Mouse (Mus musculus) CH12.LX (cell line): ENCODE results near the gene Atp6v1fnb. TPM values are rescaled to one million over a fixed set of nuclear protein-coding genes. Genes with fewer than 3 reads are reported as not detected.

Experiments used
- DNase-seq: peaks from one replicate; pipeline ENCODE4 v3.0.0-alpha.2; 2013; ENCODE audit errors: extremely low read depth
- H3K27ac ChIP-seq: 2 replicates; pipeline ENCODE4 v1.5.1; 2012; ENCODE audit warnings: low read depth, mild to moderate bottlenecking, control low read depth, moderate library complexity; ENCODE audit not compliant: insufficient read depth
- H3K27me3 ChIP-seq: replicated peaks from 2 replicates; pipeline ENCODE3; 2012; ENCODE audit warnings: inconsistent platforms
- H3K36me3 ChIP-seq, 2 experiments: replicated peaks in 1 of 2; 2 replicates each; pipeline versions ENCODE3 to v1.6.1; 2012; ENCODE audit warnings: inconsistent platforms in 1 of 2, low read length in 1 of 2, mild to moderate bottlenecking in 1 of 2, mixed read lengths in 1 of 2, moderate library complexity in 1 of 2; ENCODE audit not compliant: control insufficient read depth in 1 of 2, insufficient read depth in 1 of 2
- H3K4me1 ChIP-seq, 2 experiments: 2 replicates each; pipeline ENCODE4 v1.6.1; 2012; ENCODE audit warnings: inconsistent platforms in 1 of 2, moderate library complexity in 1 of 2; ENCODE audit not compliant: insufficient read depth in 2 of 2, control insufficient read depth in 1 of 2
- H3K4me2 ChIP-seq: 2 replicates; pipeline ENCODE4 v1.6.1; 2012; ENCODE audit warnings: low read depth, mild to moderate bottlenecking, control low read depth; ENCODE audit not compliant: poor library complexity, insufficient read depth, severe bottlenecking
- H3K4me3 ChIP-seq, 3 experiments: fragments of 150-350 bp in 1 of 3; sonication (generic) in 1 of 3; replicated peaks in 1 of 3; 2 replicates each; pipeline versions ENCODE3 to v1.5.1; 2011 to 2012; ENCODE audit warnings: low read depth in 2 of 3, low read length in 2 of 3, mild to moderate bottlenecking in 2 of 3, moderate library complexity in 2 of 3, control low read depth in 1 of 3, improper control_type of control experiment in 1 of 3, inconsistent platforms in 1 of 3, mixed read lengths in 1 of 3; ENCODE audit not compliant: poor library complexity in 1 of 3
- H3K79me2 ChIP-seq: replicated peaks from 2 replicates; pipeline ENCODE4 v1.6.1; 2012; ENCODE audit warnings: mild to moderate bottlenecking, moderate library complexity; ENCODE audit not compliant: control insufficient read depth, poor library complexity, insufficient read depth, severe bottlenecking; ENCODE audit errors: extremely low read depth
- H3K9ac ChIP-seq: 2 replicates; pipeline ENCODE4 v1.6.1; 2012; ENCODE audit warnings: low read depth, mild to moderate bottlenecking, control low read depth, moderate library complexity; ENCODE audit not compliant: insufficient read depth
- H3K9me3 ChIP-seq: replicated peaks from 2 replicates; pipeline ENCODE3; 2012; ENCODE audit warnings: low read length, inconsistent platforms, mixed read lengths
- BHLHE40 ChIP-seq: IDR thresholded peaks from 2 replicates; pipeline ENCODE4 v1.6.1; 2011; ENCODE audit warnings: mild to moderate bottlenecking, low read depth, low read length, improper control_type of control experiment
- EP300 ChIP-seq: IDR thresholded peaks from 2 replicates; pipeline ENCODE4 v1.6.1; 2011; ENCODE audit warnings: low read length, improper control_type of control experiment
- ETS1 ChIP-seq: conservative IDR thresholded peaks from 2 replicates; pipeline ENCODE4 v1.6.1; 2012; ENCODE audit warnings: low read depth, mild to moderate bottlenecking, inconsistent platforms, low read length, improper control_type of control experiment, moderate library complexity
- GABPA ChIP-seq: IDR thresholded peaks from 2 replicates; pipeline ENCODE4 v1.6.1; 2012; ENCODE audit warnings: low read depth, low read length, improper control_type of control experiment, inconsistent platforms; ENCODE audit not compliant: insufficient replicate concordance
- HCFC1 ChIP-seq: IDR thresholded peaks from 2 replicates; pipeline ENCODE4 v1.6.1; 2012; ENCODE audit warnings: low read depth, mild to moderate bottlenecking, inconsistent platforms, low read length, improper control_type of control experiment
- KAT2A ChIP-seq: IDR thresholded peaks from 2 replicates; pipeline ENCODE4 v1.6.1; 2012; ENCODE audit warnings: low read length, improper control_type of control experiment, inconsistent platforms; ENCODE audit not compliant: insufficient replicate concordance
- MAFK ChIP-seq: IDR thresholded peaks from 2 replicates; pipeline ENCODE4 v1.6.1; 2011; ENCODE audit warnings: low read length, improper control_type of control experiment; ENCODE audit not compliant: insufficient replicate concordance
- MAX ChIP-seq: IDR thresholded peaks from 2 replicates; pipeline ENCODE4 v1.6.1; 2011; ENCODE audit warnings: low read length, improper control_type of control experiment
- MEF2A ChIP-seq: IDR thresholded peaks from 2 replicates; pipeline ENCODE4 v1.6.1; 2014; ENCODE audit warnings: low read depth, mild to moderate bottlenecking, inconsistent platforms, low read length, improper control_type of control experiment, borderline replicate concordance
- MXI1 ChIP-seq: IDR thresholded peaks from 2 replicates; pipeline ENCODE4 v1.6.1; 2011; ENCODE audit warnings: mild to moderate bottlenecking, low read depth, low read length, improper control_type of control experiment
- MYC ChIP-seq: IDR thresholded peaks from 2 replicates; pipeline ENCODE4 v1.6.1; 2011; ENCODE audit warnings: low read depth, mild to moderate bottlenecking, improper control_type of control experiment, low read length
- NELFE ChIP-seq: IDR thresholded peaks from 2 replicates; pipeline ENCODE4 v1.6.1; 2011; ENCODE audit warnings: low read depth, low read length, improper control_type of control experiment
- NRF1 ChIP-seq: IDR thresholded peaks from 2 replicates; pipeline ENCODE4 v1.6.1; 2014; ENCODE audit warnings: low read depth, mild to moderate bottlenecking, inconsistent platforms, low read length, improper control_type of control experiment, moderate library complexity
- POLR2A ChIP-seq: IDR thresholded peaks from 2 replicates; pipeline ENCODE4 v1.6.1; 2011; ENCODE audit warnings: low read depth, mild to moderate bottlenecking, improper control_type of control experiment, low read length
- SIN3A ChIP-seq: IDR thresholded peaks from 2 replicates; pipeline ENCODE4 v1.6.1; 2012; ENCODE audit warnings: low read length, improper control_type of control experiment, inconsistent platforms
- USF2 ChIP-seq: conservative IDR thresholded peaks from 2 replicates; pipeline ENCODE4 v1.6.1; 2011; ENCODE audit warnings: low read depth, low read length, improper control_type of control experiment
- dilution Hi-C: fragments of 300-500 bp; cut with MboI; formaldehyde crosslinking; loops from 2 replicates; pipeline ENCODE4 v1.14.3; 2020; ENCODE audit warnings: low sequenced_read_pairs; ENCODE audit not compliant: extremely low pct_unique_long_range_greater_than_20kb, extremely low pct_ligation_motif_present
- in situ Hi-C: fragments of 300-500 bp; cut with MboI; formaldehyde crosslinking; loops from 3 replicates; pipeline ENCODE4 v1.14.3; 2019; ENCODE audit warnings: low sequenced_read_pairs, low pct_ligation_motif_present, low pct_unique_long_range_greater_than_20kb, mixed read lengths
- polyA plus RNA-seq: library from polyadenylated mRNA; unstranded; fragments of >175 nt; gene quantifications from 2 replicates; pipeline ENCODE4 v1.2.1, GENCODE M21; 2012; ENCODE audit warnings: low read depth; ENCODE audit not compliant: insufficient read length
- total RNA-seq, 2 experiments: library from RNA; depleted of rRNA; stranded (reverse); fragments of 300-350 nt in 1 of 2; fragments of >200 nt in 1 of 2; gene quantifications; 2 replicates each; pipeline ENCODE4 v1.2.3; 2012 to 2014

Atp6v1fnb gene
- total and polyA plus RNA-seq, 3 experiments = not detected

GRCm38 (mm10) chr6:29473941-29474691 is 2.9 kb downstream of the Atp6v1fnb start:
- H3K9ac ChIP-seq = no peak overlapping the region
- dilution Hi-C loops = no loop called here
- H3K4me1 ChIP-seq = peaks cover 2 to 7% of the 10 kb centered on the region in 2 experiments
- no peak overlapping the region for H3K4me2 ChIP-seq
- H3K36me3 ChIP-seq = peaks cover 25 to 54% of the 10 kb centered on the region in 2 experiments
- no peak for DNase-seq
- no peak overlapping the region for H3K27ac ChIP-seq
- H3K79me2 ChIP-seq = peaks cover 7% of the 10 kb centered on the region
- in situ Hi-C loops = no loop called here
- no peak for TF ChIP-seq POLR2A
- no peak for TF ChIP-seq MXI1
- no peak for TF ChIP-seq BHLHE40
- no peak for TF ChIP-seq MYC
- TF ChIP-seq MEF2A = no peak
- TF ChIP-seq NELFE = no peak
- no peak for TF ChIP-seq USF2
- TF ChIP-seq EP300 = no peak
- no peak for TF ChIP-seq SIN3A
- no peak for TF ChIP-seq HCFC1
- TF ChIP-seq ETS1 = no peak
- no peak overlapping the region for H3K4me3 ChIP-seq
- H3K9me3 ChIP-seq = no peaks in the 10 kb centered on the region
- no peaks in the 10 kb centered on the region for H3K27me3 ChIP-seq

GRCm38 (mm10) chr6:29474736-29475135 is 3.5 kb downstream of the Atp6v1fnb start:
- H3K4me2 ChIP-seq = no peak overlapping the region
- no peak for TF ChIP-seq USF2
- no peak for TF ChIP-seq GABPA
- TF ChIP-seq KAT2A = no peak
- no peak for TF ChIP-seq MAX
- no peak for TF ChIP-seq MAFK
- TF ChIP-seq NRF1 = no peak
- no peak overlapping the region for H3K27ac ChIP-seq
- H3K36me3 ChIP-seq = peaks cover 24 to 48% of the 10 kb centered on the region in 2 experiments
- H3K9ac ChIP-seq = no peak overlapping the region
- H3K9me3 ChIP-seq = no peaks in the 10 kb centered on the region
- H3K79me2 ChIP-seq = peaks cover under 1% of the 10 kb centered on the region; the same call in 1 of the 2 replicates
- H3K4me1 ChIP-seq = peaks cover 0 to 3% of the 10 kb centered on the region in 2 experiments; a peak in 1 of 4 replicates
- H3K27me3 ChIP-seq = no peaks in the 10 kb centered on the region
- dilution Hi-C loops = no loop called here
- in situ Hi-C loops = no loop called here
- H3K4me3 ChIP-seq = no peak overlapping the region
- DNase-seq = no peak
